Mouse (Mus musculus) hindbrain, embryonic 14.5 days (tissue): ENCODE data around the gene Msi2. TPM values are rescaled to one million over a fixed set of nuclear protein-coding genes. Genes with fewer than 3 reads are reported as not detected.
A peak's percentile ranks its signal among the peaks of the same experiment; 100 is the strongest.

ENCODE experiments used
- ATAC-seq: fragments of 200-750 bp; cut with Nextera tagmentation; 2 replicates; pipeline ENCODE4 v1.8.0; 2017; ENCODE audit warnings: moderate number of reproducible peaks, mild to moderate bottlenecking, moderate TSS enrichment, moderate library complexity; ENCODE audit not compliant: low FRiP score
- DNase-seq: peaks from one replicate; pipeline ENCODE4 v3.0.0-alpha.2; 2015; ENCODE audit warnings: low spot score
- H3K27ac ChIP-seq: fragments of 300-500 bp; sonication (generic); 2 replicates; pipeline ENCODE4 v1.5.1; 2014; ENCODE audit warnings: mild to moderate bottlenecking, moderate library complexity
- H3K27me3 ChIP-seq: fragments of 300-500 bp; sonication (generic); 2 replicates; pipeline ENCODE4 v1.6.1; 2014; ENCODE audit warnings: mild to moderate bottlenecking, low read length, mixed read lengths; ENCODE audit not compliant: control insufficient read depth, insufficient read depth
- H3K36me3 ChIP-seq: fragments of 300-500 bp; sonication (generic); replicated peaks from 2 replicates; pipeline ENCODE4 v1.6.1; 2014; ENCODE audit not compliant: control insufficient read depth, insufficient read depth
- H3K4me1 ChIP-seq: fragments of 300-500 bp; sonication (generic); replicated peaks from 2 replicates; pipeline ENCODE4 v1.6.1; 2014; ENCODE audit warnings: antibody characterized with exemption, low read length, mixed read lengths; ENCODE audit not compliant: control insufficient read depth, insufficient read depth
- H3K4me2 ChIP-seq: fragments of 300-500 bp; sonication (generic); replicated peaks from 2 replicates; pipeline ENCODE4 v1.6.1; 2014; ENCODE audit warnings: mild to moderate bottlenecking, moderate library complexity
- H3K4me3 ChIP-seq: fragments of 300-500 bp; sonication (generic); replicated peaks from 2 replicates; pipeline ENCODE4 v1.5.1; 2014; ENCODE audit warnings: mild to moderate bottlenecking, low read length
- H3K9ac ChIP-seq: fragments of 300-500 bp; sonication (generic); 2 replicates; pipeline ENCODE4 v1.6.1; 2014
- H3K9me3 ChIP-seq: fragments of 300-500 bp; sonication (generic); 2 replicates; pipeline ENCODE4 v1.6.1; 2016; ENCODE audit warnings: low read length; ENCODE audit not compliant: control insufficient read depth
- WGBS: fragments of 180-500 bp; shearing (Covaris S2); extraction: QIAGEN DNeasy Blood & Tissue Kit; methylation state at CpG from one replicate; pipeline ENCODE4 v1.1.7; 2014; 5-methylcytosine and 5-hydroxymethylcytosine counted together
- polyA plus RNA-seq: library from polyadenylated mRNA; unstranded; fragments of >200 nt; fragmentation: Nextera tagmentation; extraction: Ambion mirVana; gene quantifications from 2 replicates; pipeline ENCODE4 v1.2.1, GENCODE M21; 2014

Msi2 gene
- polyA plus RNA-seq, 1 experiment from 2014 or later = 26.5 TPM

- Histone ChIP-seq H3K27me3 (no peaks in the 10 kb centered on the region), H3K9me3 (no peaks in the 10 kb centered on the region), H3K4me2 (no peak overlapping the region), H3K27ac (peak overlapping the region; percentile 22; the same call in 1 of the 2 replicates), H3K4me1 (peaks cover 41% of the 10 kb centered on the region), H3K36me3 (no peaks in the 10 kb centered on the region), H3K4me3 (no peak overlapping the region), H3K9ac (no peak overlapping the region)
- DNase-seq (no peak), ATAC-seq (no peak)
- WGBS = 66% methylated on average over 7 of the region's 7 CpGs
Measured at GRCm38 (mm10) chr11:88627327-88627726, 91.0 kb downstream of the Msi2 start.

GRCm38 (mm10) chr11:88626576-88626975, 91.7 kb downstream of the Msi2 start:
- H3K4me3 ChIP-seq = no peak overlapping the region
- H3K36me3 ChIP-seq = no peaks in the 10 kb centered on the region
- H3K27me3 ChIP-seq = no peaks in the 10 kb centered on the region
- H3K27ac ChIP-seq = peak overlapping the region; percentile 7; the same call in 1 of the 2 replicates
- ATAC-seq = no peak
- WGBS = 62% methylated on average over 8 of the region's 8 CpGs
- peaks cover 41% of the 10 kb centered on the region for H3K4me1 ChIP-seq
- H3K9ac ChIP-seq = no peak overlapping the region
- H3K9me3 ChIP-seq = no peaks in the 10 kb centered on the region
- H3K4me2 ChIP-seq = no peak overlapping the region
- no peak for DNase-seq

GRCm38 (mm10) chr11:88626061-88626460, 92.3 kb downstream of the Msi2 start:
- Histone ChIP-seq H3K9ac (no peak overlapping the region), H3K27me3 (no peaks in the 10 kb centered on the region), H3K4me2 (no peak overlapping the region), H3K9me3 (no peaks in the 10 kb centered on the region), H3K36me3 (no peaks in the 10 kb centered on the region), H3K4me3 (no peak overlapping the region), H3K4me1 (peaks cover 41% of the 10 kb centered on the region), H3K27ac (no peak overlapping the region)
- ATAC-seq (no peak), DNase-seq (no peak)
- 65% methylated on average over 9 of the region's 9 CpGs for WGBS

GRCm38 (mm10) chr11:88625063-88625462, 93.2 kb downstream of the Msi2 start:
- 71% methylated on average over 14 of the region's 14 CpGs for WGBS
- H3K36me3 ChIP-seq = no peaks in the 10 kb centered on the region
- no peak overlapping the region for H3K4me3 ChIP-seq
- no peak overlapping the region for H3K4me2 ChIP-seq
- no peak for ATAC-seq
- no peak overlapping the region for H3K9ac ChIP-seq
- DNase-seq = no peak
- H3K27me3 ChIP-seq = no peaks in the 10 kb centered on the region
- no peak overlapping the region for H3K27ac ChIP-seq
- H3K4me1 ChIP-seq = peaks cover 49% of the 10 kb centered on the region
- no peaks in the 10 kb centered on the region for H3K9me3 ChIP-seq

GRCm38 (mm10) chr11:88624627-88625026, 93.7 kb downstream of the Msi2 start:
- DNase-seq = no peak
- no peak overlapping the region for H3K4me2 ChIP-seq
- no peaks in the 10 kb centered on the region for H3K9me3 ChIP-seq
- no peak overlapping the region for H3K4me3 ChIP-seq
- H3K27ac ChIP-seq = no peak overlapping the region
- ATAC-seq = no peak
- no peaks in the 10 kb centered on the region for H3K27me3 ChIP-seq
- 71% methylated on average over 6 of the region's 6 CpGs for WGBS
- H3K4me1 ChIP-seq = peaks cover 51% of the 10 kb centered on the region
- no peaks in the 10 kb centered on the region for H3K36me3 ChIP-seq
- no peak overlapping the region for H3K9ac ChIP-seq

GRCm38 (mm10) chr11:88623671-88624070, 94.6 kb downstream of the Msi2 start:
- Histone ChIP-seq H3K4me1 (peaks cover 55% of the 10 kb centered on the region), H3K9ac (no peak overlapping the region), H3K9me3 (no peaks in the 10 kb centered on the region), H3K27me3 (no peaks in the 10 kb centered on the region), H3K27ac (no peak overlapping the region), H3K36me3 (no peaks in the 10 kb centered on the region), H3K4me3 (no peak overlapping the region), H3K4me2 (no peak overlapping the region)
- 84% methylated on average over 6 of the region's 6 CpGs for WGBS
- DNase-seq = no peak
- no peak for ATAC-seq

- Histone ChIP-seq H3K9ac (no peak overlapping the region), H3K27ac (no peak overlapping the region), H3K4me2 (no peak overlapping the region), H3K9me3 (no peaks in the 10 kb centered on the region), H3K27me3 (no peaks in the 10 kb centered on the region), H3K4me1 (peaks cover 65% of the 10 kb centered on the region), H3K4me3 (no peak overlapping the region), H3K36me3 (no peaks in the 10 kb centered on the region)
- WGBS = 52% methylated on average over 6 of the region's 6 CpGs
- DNase-seq = no peak
- no peak for ATAC-seq
Measured at GRCm38 (mm10) chr11:88622496-88622895, 95.8 kb downstream of the Msi2 start.

- Histone ChIP-seq H3K4me2 (no peak overlapping the region), H3K27ac (no peak overlapping the region), H3K4me3 (no peak overlapping the region), H3K27me3 (no peaks in the 10 kb centered on the region), H3K9me3 (no peaks in the 10 kb centered on the region), H3K4me1 (peaks cover 63% of the 10 kb centered on the region), H3K36me3 (no peaks in the 10 kb centered on the region), H3K9ac (no peak overlapping the region)
- no peak for DNase-seq
- 82% methylated on average over 4 of the region's 4 CpGs for WGBS
- ATAC-seq = no peak
Measured at GRCm38 (mm10) chr11:88621789-88622188, 96.5 kb downstream of the Msi2 start.

GRCm38 (mm10) chr11:88620158-88620973, 97.9 kb downstream of the Msi2 start:
- H3K4me1 ChIP-seq = peaks cover 58% of the 10 kb centered on the region
- H3K4me2 ChIP-seq = no peak overlapping the region
- H3K36me3 ChIP-seq = no peaks in the 10 kb centered on the region
- no peak for DNase-seq
- no peaks in the 10 kb centered on the region for H3K27me3 ChIP-seq
- 17% methylated on average over 15 of the region's 15 CpGs for WGBS
- H3K9me3 ChIP-seq = no peaks in the 10 kb centered on the region
- peak overlapping the region; percentile 0; the same call in 1 of the 2 replicates for H3K9ac ChIP-seq
- no peak overlapping the region for H3K4me3 ChIP-seq
- ATAC-seq = no peak
- H3K27ac ChIP-seq = peak overlapping the region; percentile 67
